Mouse (Mus musculus) myocyte (in vitro differentiated cells): ENCODE measurements around the gene Adam11. TPM values are rescaled to one million over a fixed set of nuclear protein-coding genes. Genes with fewer than 3 reads are reported as not detected.

Experiments
- H3K27me3 ChIP-seq: one replicate; pipeline ENCODE4 v1.6.1; 2011; ENCODE audit not compliant: control insufficient read depth, insufficient read depth, insufficient read length
- H3K36me3 ChIP-seq: one replicate; pipeline ENCODE4 v1.6.1; 2011; ENCODE audit not compliant: control insufficient read depth, insufficient read depth
- H3K4me2 ChIP-seq: one replicate; pipeline ENCODE4 v1.6.1; 2011; ENCODE audit warnings: low read depth, control low read depth
- H3K4me3 ChIP-seq: one replicate; pipeline ENCODE4 v1.5.1; 2011; ENCODE audit warnings: mild to moderate bottlenecking, control low read depth, moderate library complexity
- H3K79me2 ChIP-seq: one replicate; pipeline ENCODE4 v1.6.1; 2011; ENCODE audit not compliant: control insufficient read depth, insufficient read depth
- H3ac ChIP-seq: one replicate; pipeline ENCODE4 v1.6.1; 2011; ENCODE audit not compliant: control insufficient read depth, insufficient read length
- CEBPB ChIP-seq: IDR thresholded peaks from 2 replicates; pipeline ENCODE4 v1.6.1; 2011; ENCODE audit warnings: mild to moderate bottlenecking, moderate library complexity; ENCODE audit not compliant: poor library complexity, insufficient read depth, severe bottlenecking
- E2F4 ChIP-seq: IDR thresholded peaks from one replicate; pipeline ENCODE4 v1.6.1; 2011; ENCODE audit warnings: mild to moderate bottlenecking, control low read depth, moderate library complexity; ENCODE audit not compliant: insufficient read depth
- MAX ChIP-seq: IDR thresholded peaks from one replicate; pipeline ENCODE4 v1.6.1; 2011; ENCODE audit warnings: low read depth, mild to moderate bottlenecking, control low read depth
- MYOD1 ChIP-seq, 3 experiments: IDR thresholded peaks; one replicate each; pipeline ENCODE4 v1.6.1; 2011; ENCODE audit warnings: control low read depth in 2 of 3, low read depth in 2 of 3, mild to moderate bottlenecking in 2 of 3, moderate library complexity in 1 of 3; ENCODE audit not compliant: insufficient read length in 2 of 3, control insufficient read depth in 1 of 3
- MYOG ChIP-seq, 3 experiments: IDR thresholded peaks; one replicate each; pipeline ENCODE4 v1.6.1; 2011; ENCODE audit warnings: control low read depth in 2 of 3, low read depth in 2 of 3, mild to moderate bottlenecking in 2 of 3; ENCODE audit not compliant: insufficient read length in 2 of 3, control insufficient read depth in 1 of 3, insufficient read depth in 1 of 3
- POLR2A ChIP-seq: IDR thresholded peaks from one replicate; pipeline ENCODE4 v1.6.1; 2011; ENCODE audit warnings: low read depth, mild to moderate bottlenecking, control low read depth, moderate library complexity; ENCODE audit not compliant: insufficient read length
- POLR2AphosphoS2 ChIP-seq: IDR thresholded peaks from one replicate; pipeline ENCODE4 v1.6.1; 2011; ENCODE audit warnings: low read depth, control low read depth; ENCODE audit not compliant: insufficient read length
- REST ChIP-seq: IDR thresholded peaks from one replicate; pipeline ENCODE4 v1.6.1; 2011; ENCODE audit warnings: mild to moderate bottlenecking, control low read depth, moderate library complexity; ENCODE audit not compliant: insufficient read depth, insufficient read length
- SRF ChIP-seq: IDR thresholded peaks from one replicate; pipeline ENCODE4 v1.6.1; 2011; ENCODE audit warnings: low read depth; ENCODE audit not compliant: control insufficient read depth, insufficient read length
- TCF12 ChIP-seq: IDR thresholded peaks from one replicate; pipeline ENCODE4 v1.6.1; 2011; ENCODE audit warnings: mild to moderate bottlenecking, control low read depth; ENCODE audit not compliant: poor library complexity, insufficient read depth, severe bottlenecking
- TCF3 ChIP-seq: IDR thresholded peaks from one replicate; pipeline ENCODE4 v1.6.1; 2011; ENCODE audit warnings: low read depth, control low read depth; ENCODE audit not compliant: insufficient read length
- USF1 ChIP-seq: IDR thresholded peaks from one replicate; pipeline ENCODE4 v1.6.1; 2011; ENCODE audit warnings: low read depth, mild to moderate bottlenecking, control low read depth, moderate library complexity
- polyA plus RNA-seq: library from polyadenylated mRNA; unstranded; fragments of >200 nt; fragmentation: generic; extraction: Trizol; gene quantifications from one replicate; pipeline ENCODE4 v1.2.1, GENCODE M21; 2012; ENCODE audit warnings: missing spikeins

The Adam11 gene
- polyA plus RNA-seq, 1 experiment = 0.19 TPM

DNA sequence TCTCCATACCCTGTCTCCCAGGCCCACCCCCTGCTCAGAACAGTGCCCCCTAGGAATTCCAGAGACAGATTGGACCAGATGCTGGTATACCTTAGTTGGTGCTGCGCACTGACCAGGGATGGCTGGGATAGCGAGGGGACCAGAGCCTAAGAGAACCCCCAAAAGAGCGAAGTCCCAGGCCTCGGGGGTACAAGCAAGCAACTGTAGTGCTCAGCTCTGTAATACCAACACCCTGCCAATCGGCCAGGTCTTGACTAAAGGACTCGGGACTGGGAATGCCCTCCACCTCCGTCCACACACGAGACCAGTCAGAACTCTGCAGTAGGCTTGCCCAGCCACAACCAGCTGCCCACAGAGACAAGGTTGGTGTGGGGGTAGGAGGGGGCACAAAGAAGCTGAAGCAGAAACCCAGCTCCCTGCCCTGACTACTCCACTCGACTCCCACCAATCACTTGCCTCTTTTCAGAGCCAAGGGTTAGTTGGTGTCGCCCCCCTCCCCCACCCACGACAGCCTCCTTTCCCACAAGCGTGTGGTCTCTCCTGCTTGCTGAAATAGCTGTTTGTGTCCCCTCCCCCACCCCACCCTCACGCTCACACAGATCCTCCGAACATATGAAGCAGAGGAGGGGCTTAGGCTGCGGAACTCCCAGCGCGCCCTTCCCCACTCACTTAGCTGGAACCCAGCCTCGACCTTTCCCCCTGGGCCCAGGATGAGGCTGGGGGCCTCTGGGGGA lies 7.5 kb upstream of the Adam11 start:
- H3K79me2 ChIP-seq = no peaks in the 10 kb centered on the region
- no peaks in the 10 kb centered on the region for H3K27me3 ChIP-seq
- no peaks in the 10 kb centered on the region for H3K36me3 ChIP-seq
- TF ChIP-seq POLR2AphosphoS2 (no peak), MYOG (IDR thresholded peaks at IDR 0.05; ENCODE audit: control insufficient read depth in 1 of 3, insufficient read depth in 1 of 3, insufficient read length in 2 of 3, low read depth in 2 of 3) (peak in 1 of 3 experiments; percentile 27), MYOD1 (IDR thresholded peaks at IDR 0.05; ENCODE audit: control insufficient read depth in 1 of 3, insufficient read length in 2 of 3, low read depth in 2 of 3) (no peak), MAX (no peak), TCF3 (no peak)
- H3ac ChIP-seq = no peak overlapping the region
- H3K4me3 ChIP-seq = no peak overlapping the region
- H3K4me2 ChIP-seq = no peak overlapping the region

DNA sequence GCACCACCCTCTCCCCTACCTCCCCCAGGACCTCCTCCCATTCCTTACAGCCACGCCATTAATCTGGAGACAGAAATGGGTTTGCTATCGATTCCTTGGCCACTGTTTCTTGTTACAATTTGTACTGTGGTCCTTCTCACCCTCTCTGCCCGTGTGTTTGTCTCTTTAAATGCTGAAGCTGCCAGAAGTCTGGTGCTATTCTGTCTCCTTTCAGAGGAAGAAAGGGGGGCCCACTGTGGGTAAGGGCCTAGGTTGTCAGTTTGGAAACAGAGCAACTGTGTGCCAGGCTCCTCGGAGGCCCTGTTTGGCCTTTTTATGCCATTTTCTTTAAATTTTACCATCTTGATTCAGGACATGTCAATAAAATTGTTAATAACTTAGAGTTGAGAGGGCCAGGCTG lies 6.8 kb upstream of the Adam11 start:
- no peak overlapping the region for H3K4me3 ChIP-seq
- no peaks in the 10 kb centered on the region for H3K36me3 ChIP-seq
- TF ChIP-seq POLR2AphosphoS2 (no peak), SRF (no peak), TCF12 (no peak), REST (no peak), MYOD1 (IDR thresholded peaks at IDR 0.05; ENCODE audit: control insufficient read depth in 1 of 3, insufficient read length in 2 of 3, low read depth in 2 of 3) (no peak), E2F4 (no peak), USF1 (no peak), MAX (no peak), CEBPB (no peak), POLR2A (no peak), TCF3 (no peak), MYOG (IDR thresholded peaks at IDR 0.05; ENCODE audit: control insufficient read depth in 1 of 3, insufficient read depth in 1 of 3, insufficient read length in 2 of 3, low read depth in 2 of 3) (no peak)

DNA sequence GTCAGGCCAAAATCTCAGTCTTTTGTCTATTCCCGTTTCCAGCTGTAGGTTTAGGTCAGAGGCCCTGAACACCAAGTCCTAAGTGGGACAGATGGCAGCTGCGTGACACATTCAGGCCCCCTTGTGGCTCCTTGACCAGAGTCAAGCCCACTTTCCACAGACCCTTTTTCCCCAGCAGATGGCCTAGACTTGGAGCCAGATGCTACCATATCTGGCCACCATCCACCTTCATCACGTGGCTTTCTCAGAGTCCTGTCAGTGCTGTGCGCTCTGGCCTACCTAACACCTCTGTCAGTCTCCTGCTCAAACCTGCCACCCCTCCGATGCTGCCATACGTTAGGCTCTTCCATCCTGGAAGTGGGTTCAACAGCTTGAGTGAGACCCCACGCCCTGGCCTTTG lies 5.8 kb upstream of the Adam11 start:
- Histone ChIP-seq H3K36me3 (no peaks in the 10 kb centered on the region), H3K79me2 (no peaks in the 10 kb centered on the region), H3K4me2 (no peak overlapping the region), H3K4me3 (no peak overlapping the region), H3ac (no peak overlapping the region), H3K27me3 (no peaks in the 10 kb centered on the region)
- no peak for TF ChIP-seq E2F4
- TF ChIP-seq MYOD1 (IDR thresholded peaks at IDR 0.05; ENCODE audit: control insufficient read depth in 1 of 3, insufficient read length in 2 of 3, low read depth in 2 of 3) = no peak
- no peak for TF ChIP-seq POLR2A
- no peak for TF ChIP-seq TCF3
- no peak for TF ChIP-seq TCF12
- TF ChIP-seq MAX = no peak
- TF ChIP-seq USF1 = no peak
- TF ChIP-seq REST = no peak
- TF ChIP-seq POLR2AphosphoS2 = no peak
- TF ChIP-seq CEBPB = no peak
- no peak for TF ChIP-seq SRF
- no peak for TF ChIP-seq MYOG (IDR thresholded peaks at IDR 0.05; ENCODE audit: control insufficient read depth in 1 of 3, insufficient read depth in 1 of 3, insufficient read length in 2 of 3, low read depth in 2 of 3)

More for the DNA sequence above, 6.8 kb upstream of the Adam11 start:
- no peak overlapping the region for H3K4me2 ChIP-seq
- no peaks in the 10 kb centered on the region for H3K27me3 ChIP-seq
- no peaks in the 10 kb centered on the region for H3K79me2 ChIP-seq
- H3ac ChIP-seq = no peak overlapping the region

DNA sequence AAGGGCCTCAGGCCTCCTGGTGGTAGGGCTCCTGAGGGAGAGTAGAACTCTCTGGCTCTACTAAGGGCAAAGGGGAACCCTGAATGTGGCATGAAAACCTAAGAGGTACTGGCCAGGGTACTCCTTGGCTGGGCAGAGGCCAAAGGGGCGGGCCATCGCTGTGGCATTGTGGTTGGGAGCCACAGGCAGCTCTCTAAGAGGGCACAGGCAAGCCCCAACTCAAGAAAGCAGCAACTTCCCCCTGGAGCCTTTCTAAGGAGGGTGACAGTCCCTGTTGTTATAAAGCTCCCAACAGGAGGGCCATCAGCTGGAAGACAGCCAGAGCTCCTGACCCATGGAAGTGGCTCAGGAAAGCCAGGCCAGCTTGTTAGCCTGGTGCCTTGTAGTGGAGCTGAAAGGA lies 2.3 kb upstream of the Adam11 start:
- H3ac ChIP-seq = no peak overlapping the region

More for the DNA sequence above, 2.3 kb upstream of the Adam11 start:
- TF ChIP-seq SRF (no peak), USF1 (no peak), CEBPB (no peak), TCF12 (no peak), REST (no peak), MYOG (IDR thresholded peaks at IDR 0.05; ENCODE audit: control insufficient read depth in 1 of 3, insufficient read depth in 1 of 3, insufficient read length in 2 of 3, low read depth in 2 of 3) (no peak), TCF3 (no peak), MAX (no peak), E2F4 (no peak), POLR2AphosphoS2 (no peak), MYOD1 (IDR thresholded peaks at IDR 0.05; ENCODE audit: control insufficient read depth in 1 of 3, insufficient read length in 2 of 3, low read depth in 2 of 3) (no peak), POLR2A (no peak)
- H3K4me3 ChIP-seq = no peak overlapping the region
- H3K4me2 ChIP-seq = no peak overlapping the region
- H3K27me3 ChIP-seq = peaks cover 30% of the 10 kb centered on the region
- H3K36me3 ChIP-seq = no peaks in the 10 kb centered on the region
- H3K79me2 ChIP-seq = no peaks in the 10 kb centered on the region
